Mouse (Mus musculus): ENCODE results near the gene Foxp2.

Gene Foxp2

DNA sequence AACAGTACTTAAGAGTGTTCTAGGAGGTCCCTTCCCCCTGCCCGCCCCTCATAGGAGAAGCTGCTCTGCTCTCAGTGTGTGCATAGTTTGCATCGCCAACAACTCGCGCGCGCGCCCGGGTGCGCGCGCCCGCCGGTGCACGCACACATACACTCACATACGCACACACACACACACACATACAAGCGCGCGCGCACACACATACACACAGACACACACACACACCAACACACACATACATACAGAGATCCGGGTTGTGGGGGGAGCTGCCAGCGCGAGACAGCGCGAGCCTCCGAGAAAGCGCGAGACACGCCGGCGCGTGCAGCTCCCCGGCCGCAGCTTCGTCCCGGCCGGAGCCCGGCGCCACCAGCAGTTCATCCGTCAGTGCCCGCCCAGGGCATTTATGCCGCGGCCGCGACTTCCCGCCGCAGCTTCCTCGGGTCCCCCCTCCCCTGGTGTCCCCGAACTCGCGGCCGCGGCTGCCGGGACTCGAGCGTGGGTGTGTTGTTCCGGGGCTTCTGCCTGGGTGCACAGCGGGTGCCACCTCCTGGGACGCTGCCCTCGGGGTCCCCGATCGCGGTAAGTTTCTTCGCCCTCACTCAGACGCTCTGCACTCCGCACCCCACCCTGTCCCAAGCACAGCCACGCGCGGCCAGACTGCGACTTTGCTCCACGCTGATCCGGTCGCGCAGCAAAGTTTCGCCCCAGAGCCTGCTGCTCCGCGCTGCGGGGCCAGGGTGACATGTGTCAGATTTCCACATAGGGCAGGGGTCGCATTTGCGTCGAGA, at the start of gene Foxp2:
Foxp2 (plus strand) TSS at position 167 of the 788 bp plus-strand sequence.
- in situ Hi-C loops (cut with MboI; ENCODE audit: low sequenced_read_pairs) = no loop called here

DNA sequence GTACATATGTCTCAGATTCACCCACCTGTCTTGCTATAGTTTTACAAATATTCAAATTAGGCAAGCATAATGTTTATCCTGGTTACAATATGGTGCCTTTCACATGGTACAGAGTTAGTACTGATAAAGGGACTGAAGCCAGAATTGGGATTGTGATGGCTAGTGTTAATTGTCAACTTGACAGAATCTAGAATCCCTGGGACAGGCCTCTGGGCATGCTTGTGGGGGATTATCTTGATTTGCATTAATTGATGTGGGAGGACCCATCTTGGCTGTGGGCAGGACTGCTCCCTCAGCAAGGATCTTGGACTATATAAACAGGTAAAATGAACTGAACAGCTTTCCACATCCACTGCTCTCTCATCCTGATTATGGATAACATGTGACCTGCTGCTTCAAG, 15.9 kb upstream of the Foxp2 start:
- in situ Hi-C loops (cut with MboI; ENCODE audit: low sequenced_read_pairs) = no loop called here

GRCm38 (mm10) chr6:14897028-14897427, 4.1 kb upstream of the Foxp2 start:
- in situ Hi-C loops (cut with MboI; ENCODE audit: low sequenced_read_pairs) = no loop called here

- in situ Hi-C loops (cut with MboI; ENCODE audit: low sequenced_read_pairs) = no loop called here
Measured at GRCm38 (mm10) chr6:14898096-14898855, 2.9 kb upstream of the Foxp2 start.

GRCm38 (mm10) chr6:14899021-14899610, 2.0 kb upstream of the Foxp2 start:
- in situ Hi-C loops (cut with MboI; ENCODE audit: low sequenced_read_pairs) = no loop called here

- in situ Hi-C loops (cut with MboI; ENCODE audit: low sequenced_read_pairs) = no loop called here
Measured at GRCm38 (mm10) chr6:14899936-14900578, 1.1 kb upstream of the Foxp2 start.

DNA sequence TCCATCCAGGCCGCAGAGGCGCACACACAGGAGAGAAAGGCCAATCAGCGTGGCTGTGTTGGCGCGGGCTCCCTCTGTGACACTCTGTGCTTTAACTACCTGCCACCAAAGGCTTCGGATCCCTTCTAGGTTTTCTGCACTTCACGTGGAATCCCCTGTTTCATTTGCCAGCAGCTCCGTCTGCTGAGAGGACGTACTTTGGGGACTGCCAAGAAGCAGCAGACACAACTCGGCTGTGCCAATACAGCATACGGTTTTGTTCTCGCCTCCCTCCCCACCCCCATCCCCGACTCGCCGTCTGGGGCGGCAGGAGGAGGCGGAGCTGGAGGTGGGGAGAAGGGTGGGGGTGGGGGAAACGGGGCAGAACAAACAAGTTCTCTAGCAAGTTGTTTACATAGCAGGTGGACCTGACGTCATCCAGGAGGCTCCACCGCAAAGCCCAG, 549 bp upstream of the Foxp2 start:
- in situ Hi-C loops (cut with MboI; ENCODE audit: low sequenced_read_pairs) = no loop called here

- in situ Hi-C loops (cut with MboI; ENCODE audit: low sequenced_read_pairs) = no loop called here
Measured at GRCm38 (mm10) chr6:14901971-14902670, 972 bp downstream of the Foxp2 start.

DNA sequence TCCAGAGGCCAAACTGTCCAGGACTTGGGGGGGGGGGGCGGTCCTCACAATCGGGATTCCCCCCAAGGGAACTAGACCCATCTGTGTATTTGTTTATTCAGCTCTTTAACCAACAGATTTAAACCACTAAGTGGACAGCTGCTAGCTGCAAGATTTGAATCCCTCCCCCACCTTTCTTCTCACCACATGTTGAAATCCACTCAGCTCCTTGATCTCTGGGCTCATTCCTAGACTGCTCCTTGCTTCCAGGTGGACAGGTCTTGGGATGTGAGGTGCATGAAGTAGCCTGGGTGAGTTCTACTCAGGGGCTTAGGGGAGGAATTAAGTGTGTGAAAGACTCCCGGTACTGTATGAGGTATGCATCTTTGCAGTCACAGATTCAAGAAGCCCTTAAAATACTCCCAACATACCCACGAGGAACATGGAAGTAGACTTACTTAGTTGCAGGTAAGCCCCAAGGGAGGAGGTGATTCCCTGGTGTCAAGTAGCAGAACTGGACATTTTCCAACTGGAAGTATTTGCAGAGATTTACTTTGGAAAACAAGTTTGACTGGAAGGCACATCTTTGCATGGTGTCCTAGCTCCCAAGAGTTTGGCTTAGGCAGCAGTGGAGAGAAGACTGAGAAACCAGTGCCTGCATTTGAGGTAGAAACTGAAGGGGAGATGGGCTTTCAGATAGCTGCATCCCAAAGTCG, 2.3 kb downstream of the Foxp2 start:
- in situ Hi-C loops (cut with MboI; ENCODE audit: low sequenced_read_pairs) = no loop called here

DNA sequence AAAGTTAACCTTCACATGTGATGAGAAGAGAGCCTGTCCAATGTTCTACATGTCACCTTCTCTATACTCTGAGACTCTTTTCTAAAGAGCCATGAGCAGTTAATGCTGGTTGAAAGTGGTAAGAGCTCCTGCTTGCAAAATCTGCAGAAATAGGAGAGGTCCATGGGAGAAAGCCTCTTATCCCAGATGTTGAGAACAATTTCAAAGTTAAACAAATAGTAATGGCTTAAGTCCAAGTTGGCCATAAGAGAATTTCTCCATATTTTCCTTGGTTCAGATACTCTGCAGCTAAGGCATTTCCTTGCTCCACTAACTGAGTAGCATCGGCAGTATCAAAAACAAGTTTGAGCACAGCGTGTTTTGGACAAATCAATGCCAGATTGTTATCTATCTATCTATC, 13.9 kb downstream of the Foxp2 start:
- in situ Hi-C loops (cut with MboI; ENCODE audit: low sequenced_read_pairs) = no loop called here

GRCm38 (mm10) chr6:14922704-14923103, 21.6 kb downstream of the Foxp2 start:
- in situ Hi-C loops (cut with MboI; ENCODE audit: low sequenced_read_pairs) = no loop called here

DNA sequence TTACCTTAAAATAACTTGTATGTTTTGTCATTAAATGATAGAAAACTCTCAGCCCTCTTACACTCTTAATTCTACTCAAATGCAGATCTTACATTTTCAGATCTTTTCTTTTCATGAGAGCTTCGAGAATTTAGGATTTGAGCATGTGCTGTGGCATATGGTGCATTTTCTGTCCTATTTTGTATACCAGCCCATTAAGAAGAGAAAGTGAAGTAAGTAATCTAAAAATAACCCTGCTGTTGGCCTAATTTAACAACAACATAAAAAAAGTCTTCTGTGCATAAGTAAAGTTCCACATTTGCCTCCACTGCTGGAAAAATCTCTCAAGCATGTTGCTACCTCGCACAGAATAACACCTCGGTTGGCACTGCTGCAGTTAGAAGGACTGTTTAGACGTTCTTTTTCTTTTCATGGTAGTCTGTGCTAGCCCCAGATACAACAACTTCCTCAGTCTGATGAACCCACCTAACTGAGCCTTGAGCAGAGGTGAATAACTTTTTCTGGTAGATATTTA, 23.9 kb downstream of the Foxp2 start:
- in situ Hi-C loops (cut with MboI; ENCODE audit: low sequenced_read_pairs) = no loop called here

DNA sequence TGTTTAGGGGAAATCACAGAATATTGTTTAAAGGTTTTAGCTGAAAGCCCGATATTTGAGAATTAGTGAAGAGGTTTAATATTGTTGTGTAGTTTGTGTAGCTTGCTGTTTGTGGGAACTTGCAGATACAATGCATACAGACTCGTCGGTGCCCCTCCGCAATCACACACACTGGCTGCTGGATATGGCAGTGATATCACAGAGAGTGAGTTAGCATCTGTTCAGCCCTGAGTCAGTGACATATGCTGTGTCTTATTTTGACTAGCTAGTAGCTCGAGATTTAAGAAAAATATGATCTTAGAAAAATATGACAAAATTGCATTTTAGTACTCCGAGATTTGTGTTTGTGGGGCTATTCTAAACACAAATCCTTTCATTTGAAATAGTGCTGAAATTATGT, 49.9 kb downstream of the Foxp2 start:
- in situ Hi-C loops (cut with MboI; ENCODE audit: low sequenced_read_pairs) = no loop called here

GRCm38 (mm10) chr6:14952731-14953130, 51.6 kb downstream of the Foxp2 start:
- in situ Hi-C loops (cut with MboI; ENCODE audit: low sequenced_read_pairs) = no loop called here

- in situ Hi-C loops (cut with MboI; ENCODE audit: low sequenced_read_pairs) = no loop called here
Measured at GRCm38 (mm10) chr6:14977042-14977441, 75.9 kb downstream of the Foxp2 start.

GRCm38 (mm10) chr6:14978201-14978600, 77.1 kb downstream of the Foxp2 start:
- in situ Hi-C loops (cut with MboI; ENCODE audit: low sequenced_read_pairs) = no loop called here

- in situ Hi-C loops (cut with MboI; ENCODE audit: low sequenced_read_pairs) = no loop called here
Measured at GRCm38 (mm10) chr6:15008113-15008512, 107.0 kb downstream of the Foxp2 start.

DNA sequence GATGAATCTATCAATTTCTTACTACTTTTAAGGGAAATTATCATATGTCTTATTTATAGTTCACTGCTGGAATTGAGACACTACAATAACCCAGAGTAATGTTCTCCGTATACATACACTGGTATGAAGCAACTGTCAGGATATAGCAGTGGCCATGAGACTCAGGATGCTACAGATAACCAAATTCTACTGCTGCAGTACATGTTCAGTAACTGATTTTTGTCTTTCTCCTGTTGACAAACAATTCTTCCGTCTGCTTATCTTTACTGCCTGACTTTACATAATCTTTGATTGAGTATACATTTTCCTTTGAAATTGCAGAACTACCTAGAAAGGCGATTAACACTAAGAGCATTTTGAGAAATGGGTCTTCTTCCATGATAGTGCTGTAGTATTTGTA, 127.3 kb downstream of the Foxp2 start:
- in situ Hi-C loops (cut with MboI; ENCODE audit: low sequenced_read_pairs) = no loop called here

DNA sequence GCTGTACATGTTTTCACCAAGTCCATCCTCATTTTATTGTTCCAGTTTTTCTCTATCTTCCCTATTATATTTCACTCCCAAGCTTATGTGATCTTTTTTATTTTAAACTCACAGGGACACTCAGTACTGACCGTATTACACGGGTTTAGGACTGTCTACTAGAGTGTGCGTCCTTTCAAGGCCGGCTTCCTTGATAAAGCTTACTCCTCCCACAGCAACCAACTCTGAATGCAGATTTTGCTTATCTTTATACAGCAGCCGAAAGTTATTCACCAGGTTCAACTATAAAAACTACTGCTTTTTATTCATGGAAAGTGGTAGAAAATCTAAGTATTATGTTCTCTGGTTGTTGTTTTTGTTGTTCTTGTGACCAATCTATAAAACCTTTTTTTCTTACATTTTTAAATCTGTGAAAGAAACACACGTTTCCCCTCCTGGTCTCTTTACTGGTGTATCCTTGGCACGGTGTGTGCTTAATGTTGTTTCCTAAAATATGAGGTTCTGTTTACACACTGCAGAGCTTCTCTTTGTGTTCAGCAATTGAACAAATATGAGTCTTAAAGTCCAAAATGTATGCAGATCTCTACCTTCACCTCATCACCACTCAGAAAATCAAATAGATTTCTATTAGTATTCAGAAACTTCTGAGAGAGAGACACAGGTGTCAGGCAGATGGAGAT, 128.4 kb downstream of the Foxp2 start:
- in situ Hi-C loops (cut with MboI; ENCODE audit: low sequenced_read_pairs) = no loop called here
